Mouse (Mus musculus) stomach, embryonic 14.5 days (tissue): ENCODE measurements around the gene Ywhag. TPM values are rescaled to one million over a fixed set of nuclear protein-coding genes. Genes with fewer than 3 reads are reported as not detected.

Source experiments
- ATAC-seq: fragments of 200-750 bp; cut with Nextera tagmentation; 2 replicates; pipeline ENCODE4 v1.8.0; 2017; ENCODE audit warnings: low read depth, moderate TSS enrichment; ENCODE audit not compliant: insufficient number of reproducible peaks, insufficient read depth, low FRiP score
- H3K27ac ChIP-seq: fragments of 300-500 bp; sonication (generic); 2 replicates; pipeline ENCODE4 v1.5.1; 2014; ENCODE audit warnings: mild to moderate bottlenecking, low read length, moderate library complexity, mixed read lengths
- H3K27me3 ChIP-seq: fragments of 300-500 bp; sonication (generic); 2 replicates; pipeline ENCODE4 v1.6.1; 2014; ENCODE audit warnings: low read length, control low read depth, mixed read lengths; ENCODE audit not compliant: control insufficient read depth, insufficient read depth
- H3K36me3 ChIP-seq: fragments of 300-500 bp; sonication (generic); 2 replicates; pipeline ENCODE4 v1.6.1; 2014; ENCODE audit warnings: mild to moderate bottlenecking, control low read depth, low read length, moderate library complexity, mixed read lengths; ENCODE audit not compliant: control insufficient read depth, insufficient read depth
- H3K4me1 ChIP-seq: fragments of 300-500 bp; sonication (generic); 2 replicates; pipeline ENCODE4 v1.6.1; 2014; ENCODE audit warnings: low read length, control low read depth, mixed read lengths; ENCODE audit not compliant: control insufficient read depth, insufficient read depth
- H3K4me2 ChIP-seq: fragments of 300-500 bp; sonication (generic); replicated peaks from 2 replicates; pipeline ENCODE4 v1.6.1; 2014; ENCODE audit warnings: low read depth, low read length, control low read depth
- H3K4me3 ChIP-seq: fragments of 300-500 bp; sonication (generic); 2 replicates; pipeline ENCODE4 v1.5.1; 2014; ENCODE audit warnings: low read depth, low read length, control low read depth
- H3K9ac ChIP-seq: fragments of 300-500 bp; sonication (generic); replicated peaks from 2 replicates; pipeline ENCODE4 v1.6.1; 2014; ENCODE audit warnings: low read depth, mild to moderate bottlenecking, control low read depth, low read length, moderate library complexity, mixed read lengths
- H3K9me3 ChIP-seq: fragments of 300-500 bp; sonication (generic); 2 replicates; pipeline ENCODE4 v1.6.1; 2016; ENCODE audit warnings: low read depth, low read length, control low read depth; ENCODE audit not compliant: control insufficient read depth
- whole genome bisulfite sequencing: fragments of 180-500 bp; shearing (Covaris S2); extraction: QIAGEN DNeasy Blood & Tissue Kit; methylation state at CpG from one replicate; pipeline ENCODE4 v1.1.7; 2014; 5-methylcytosine and 5-hydroxymethylcytosine counted together
- polyA plus RNA-seq: library from polyadenylated mRNA; unstranded; fragments of >200 nt; fragmentation: Nextera tagmentation; extraction: Ambion mirVana; gene quantifications from 2 replicates; pipeline ENCODE4 v1.2.1, GENCODE M21; 2014

Gene Ywhag
- polyA plus RNA-seq, 1 experiment from 2014 or later: 101 TPM

- 31% methylated on average over 3 of the region's 3 CpGs for WGBS
- no peaks in the 10 kb centered on the region for H3K9me3 ChIP-seq
Measured at GRCm38 (mm10) chr5:135898028-135898427, 36.4 kb downstream of the Ywhag start.

GRCm38 (mm10) chr5:135894958-135895357 lies 39.5 kb downstream of the Ywhag start:
- ATAC-seq: no peak
- Histone ChIP-seq H3K9me3 (no peaks in the 10 kb centered on the region), H3K4me1 (no peaks in the 10 kb centered on the region), H3K27ac (no peak overlapping the region), H3K9ac (no peak overlapping the region), H3K27me3 (no peaks in the 10 kb centered on the region), H3K4me3 (no peak overlapping the region), H3K4me2 (no peak overlapping the region), H3K36me3 (no peaks in the 10 kb centered on the region)
- 79% methylated on average over 6 of the region's 6 CpGs for WGBS

More at GRCm38 (mm10) chr5:135898028-135898427, 36.4 kb downstream of the Ywhag start:
- Histone ChIP-seq H3K27me3 (no peaks in the 10 kb centered on the region), H3K9ac (no peak overlapping the region), H3K27ac (no peak overlapping the region), H3K4me1 (no peaks in the 10 kb centered on the region), H3K4me3 (no peak overlapping the region), H3K36me3 (no peaks in the 10 kb centered on the region), H3K4me2 (no peak overlapping the region)
- no peak for ATAC-seq

- Histone ChIP-seq H3K9ac (no peak overlapping the region), H3K9me3 (no peaks in the 10 kb centered on the region), H3K27ac (peak overlapping the region; percentile 63; the same call in 1 of the 2 replicates), H3K4me1 (0 out of 2 replicates have a peak, but pooled peaks cover 4% of the 10 kb centered on the region), H3K36me3 (no peaks in the 10 kb centered on the region), H3K4me2 (no peak overlapping the region), H3K4me3 (no peak overlapping the region), H3K27me3 (no peaks in the 10 kb centered on the region)
- WGBS: 40% methylated on average over 9 of the region's 9 CpGs
- ATAC-seq: no peak
Measured at GRCm38 (mm10) chr5:135892589-135893351, 41.6 kb downstream of the Ywhag start.

GRCm38 (mm10) chr5:135890920-135891319 lies 43.5 kb downstream of the Ywhag start:
- Histone ChIP-seq H3K9me3 (no peaks in the 10 kb centered on the region), H3K36me3 (no peaks in the 10 kb centered on the region), H3K4me3 (no peak overlapping the region), H3K4me2 (no peak overlapping the region), H3K27me3 (no peaks in the 10 kb centered on the region), H3K27ac (no peak overlapping the region), H3K4me1 (0 out of 2 replicates have a peak, but pooled peaks cover 4% of the 10 kb centered on the region), H3K9ac (no peak overlapping the region)
- WGBS: 57% methylated on average over 3 of the region's 3 CpGs
- ATAC-seq: no peak

- ATAC-seq: no peak
- 50% methylated on average over 4 of the region's 4 CpGs for WGBS
- Histone ChIP-seq H3K27ac (no peak overlapping the region; the same call in 1 of the 2 replicates), H3K9ac (no peak overlapping the region), H3K4me3 (no peak overlapping the region), H3K4me1 (0 out of 2 replicates have a peak, but pooled peaks cover 4% of the 10 kb centered on the region), H3K36me3 (no peaks in the 10 kb centered on the region), H3K27me3 (no peaks in the 10 kb centered on the region), H3K4me2 (no peak overlapping the region), H3K9me3 (no peaks in the 10 kb centered on the region)
Measured at GRCm38 (mm10) chr5:135890323-135890722, 44.1 kb downstream of the Ywhag start.

GRCm38 (mm10) chr5:135888405-135889215 lies 45.8 kb downstream of the Ywhag start:
- 0 out of 2 replicates have a peak, but pooled peaks cover 4% of the 10 kb centered on the region for H3K4me1 ChIP-seq
- no peak overlapping the region for H3K27ac ChIP-seq
- no peak for ATAC-seq

GRCm38 (mm10) chr5:135887675-135888102 lies 46.7 kb downstream of the Ywhag start, which contains the start of gene Hspb1:
TSS of gene Hspb1 (plus strand) at chr5:135887919.
- peak; percentile 78 for ATAC-seq
- Histone ChIP-seq H3K4me3 (peak within 1 kb of the TSS; percentile 30), H3K4me1 (0 out of 2 replicates have a peak, but pooled peaks cover 4% of the 10 kb centered on the region), H3K27me3 (no peaks in the 10 kb centered on the region), H3K4me2 (peak within 1 kb of the TSS; percentile 45), H3K9me3 (no peaks in the 10 kb centered on the region), H3K36me3 (no peaks in the 10 kb centered on the region), H3K9ac (no peak within 1 kb of the TSS; the same call in 1 of the 2 replicates), H3K27ac (0 out of 2 replicates have a peak within 1 kb of the TSS, but pooled peaks have one; percentile 27)
- WGBS: under 1% methylated on average over 22 of the region's 24 CpGs

More at GRCm38 (mm10) chr5:135888405-135889215, 45.8 kb downstream of the Ywhag start:
- Histone ChIP-seq H3K36me3 (no peaks in the 10 kb centered on the region), H3K9me3 (no peaks in the 10 kb centered on the region), H3K27me3 (no peaks in the 10 kb centered on the region), H3K9ac (no peak overlapping the region; the same call in 1 of the 2 replicates), H3K4me2 (peak overlapping the region; percentile 45), H3K4me3 (peak overlapping the region; percentile 30)
- 3% methylated on average over 30 of the region's 30 CpGs for WGBS

- no peak for ATAC-seq
- Histone ChIP-seq H3K9ac (no peak overlapping the region), H3K27me3 (no peaks in the 10 kb centered on the region), H3K4me1 (peaks cover 8% of the 10 kb centered on the region; the same call in 1 of the 2 replicates), H3K4me3 (no peak overlapping the region), H3K27ac (no peak overlapping the region), H3K36me3 (no peaks in the 10 kb centered on the region), H3K9me3 (no peaks in the 10 kb centered on the region), H3K4me2 (no peak overlapping the region)
- 63% methylated on average over 6 of the region's 6 CpGs for WGBS
Measured at GRCm38 (mm10) chr5:135884641-135885040, 49.8 kb downstream of the Ywhag start.
